Mouse (Mus musculus): ENCODE measurements around the gene Tcl1b2.
A peak's percentile ranks its signal among the peaks of the same experiment; 100 is the strongest.
"Not testable (repeated sequence)": the region's sequence is repeated elsewhere in the genome, so short reads cannot be mapped to it uniquely, and the experiment has no call there.

The Tcl1b2 gene

GRCm38 (mm10) chr12:105173366-105173765 is 27.6 kb downstream of the Tcl1b2 start:
- no peak for DNase-seq (ENCODE audit: low spot score in 2 of 2)

GRCm38 (mm10) chr12:105174318-105174717 is 28.5 kb downstream of the Tcl1b2 start:
- DNase-seq (ENCODE audit: low spot score in 2 of 2): peak; percentile 59 to 78

- DNase-seq (ENCODE audit: low spot score in 2 of 2): not testable (repeated sequence)
These were observed 30.2 kb downstream of the Tcl1b2 start, which contains the start of gene Tcl1b5 for GRCm38 (mm10) chr12:105176044-105176443. TSS of gene Tcl1b5 (plus strand) at chr12:105176344.

- not testable (repeated sequence) for DNase-seq (ENCODE audit: low spot score in 2 of 2)
These were observed 35.3 kb downstream of the Tcl1b2 start for GRCm38 (mm10) chr12:105181040-105181644.

- peak in 1 of 2 experiments; percentile 34 for DNase-seq (ENCODE audit: low spot score in 2 of 2)
These were observed 43.2 kb downstream of the Tcl1b2 start for GRCm38 (mm10) chr12:105188980-105189379.

- DNase-seq (ENCODE audit: low spot score in 2 of 2): not testable (repeated sequence)
These were observed 44.9 kb downstream of the Tcl1b2 start, which contains the start of gene Tcl1b3 for GRCm38 (mm10) chr12:105190743-105191142. TSS of gene Tcl1b3 (plus strand) at chr12:105191043.

GRCm38 (mm10) chr12:105199684-105200497 is 54.1 kb downstream of the Tcl1b2 start:
- DNase-seq (ENCODE audit: low spot score in 2 of 2): not testable (repeated sequence)

- DNase-seq (ENCODE audit: low spot score in 2 of 2): not testable (repeated sequence)
These were observed 55.8 kb downstream of the Tcl1b2 start, which contains the start of gene Tcl1b4 for GRCm38 (mm10) chr12:105201657-105202056. TSS of gene Tcl1b4 (plus strand) at chr12:105201957.

Data from spleen, postnatal 10 days (tissue).